Comparison of ENCODE assay signal across 8 mouse cellular contexts in genomic region chr8:84660819-84661457, GRCm38 (mm10). TPM values are rescaled to one million over a fixed set of nuclear protein-coding genes. Genes with fewer than 3 reads are reported as not detected.
A peak's percentile ranks its signal among the peaks of the same experiment; 100 is the strongest.
DNase-seq lines count a peak whose midpoint lies in the region; ATAC-seq lines count a peak whose summit lies in the region.

No protein-coding gene starts in this region.

- H3K36me3 ChIP-seq in forebrain, embryonic 15.5 days: no peaks in the 10 kb centered on the region
- H3K36me3 ChIP-seq in hindbrain, embryonic 16.5 days (ENCODE audit: control insufficient read depth, insufficient read depth, low read length): no peaks in the 10 kb centered on the region
- H3K36me3 ChIP-seq in liver, embryonic 12.5 days: no peaks in the 10 kb centered on the region
- H3K36me3 ChIP-seq in neural tube, embryonic 11.5 days (ENCODE audit: control insufficient read depth, insufficient read depth, low read length): no peaks in the 10 kb centered on the region

- no peaks in the 10 kb centered on the region for H3K27me3 ChIP-seq in forebrain, embryonic 15.5 days
- H3K27me3 ChIP-seq in hindbrain, embryonic 16.5 days (replicated peaks; ENCODE audit: control insufficient read depth, insufficient read depth, low read length): 0 out of 2 replicates have a peak, but pooled peaks cover 2% of the 10 kb centered on the region
- peaks cover 3% of the 10 kb centered on the region for H3K27me3 ChIP-seq in liver, embryonic 12.5 days (replicated peaks)
- no peaks in the 10 kb centered on the region for H3K27me3 ChIP-seq in neural tube, embryonic 11.5 days (ENCODE audit: control insufficient read depth, insufficient read depth, low read length)

- H3K4me2 ChIP-seq in forebrain, embryonic 15.5 days (replicated peaks): peak overlapping the region; percentile 89
- H3K4me2 ChIP-seq in hindbrain, embryonic 16.5 days (ENCODE audit: low read length): peak overlapping the region; percentile 79
- H3K4me2 ChIP-seq in liver, embryonic 12.5 days: peak overlapping the region; percentile 98
- H3K4me2 ChIP-seq in neural tube, embryonic 11.5 days (ENCODE audit: low read depth): peak overlapping the region; percentile 90

- H3K27ac ChIP-seq in forebrain, embryonic 15.5 days (replicated peaks): 0 out of 2 replicates have a peak overlapping the region, but pooled peaks have one; percentile 91
- peak overlapping the region; percentile 25; the same call in 1 of the 2 replicates for H3K27ac ChIP-seq in hindbrain, embryonic 16.5 days (ENCODE audit: low read depth, low read length)
- peak overlapping the region; percentile 98 for H3K27ac ChIP-seq in liver, embryonic 12.5 days
- peak overlapping the region; percentile 75 for H3K27ac ChIP-seq in neural tube, embryonic 11.5 days (ENCODE audit: low read depth, low read length)

- peaks cover 58% of the 10 kb centered on the region for H3K4me1 ChIP-seq in forebrain, embryonic 15.5 days
- H3K4me1 ChIP-seq in hindbrain, embryonic 16.5 days (ENCODE audit: control insufficient read depth, insufficient read depth, low read depth, low read length): peaks cover 49% of the 10 kb centered on the region
- H3K4me1 ChIP-seq in liver, embryonic 12.5 days: peaks cover 78% of the 10 kb centered on the region
- H3K4me1 ChIP-seq in neural tube, embryonic 11.5 days (ENCODE audit: control insufficient read depth, insufficient read depth, low read length): peaks cover 34% of the 10 kb centered on the region

- DNase-seq in 3T3-L1 (ENCODE audit: low read depth, low spot score) (peak; percentile 67), NIH3T3 (ENCODE audit: low read depth) (peak; percentile 62)
- DNase-seq in neural tube, embryonic 11.5 days (ENCODE audit: low spot score): peak; percentile 58
- peak; percentile 92 for DNase-seq in yolk sac, embryonic 10.5 days (ENCODE audit: low spot score)
- no peak for DNase-seq in cerebellum, adult 18-20 months

- WGBS in forebrain, embryonic 15.5 days: 1% methylated on average over 20 of the region's 20 CpGs
- 2% methylated on average over 20 of the region's 20 CpGs for WGBS in hindbrain, embryonic 16.5 days
- WGBS in liver, embryonic 12.5 days (ENCODE audit: insufficient replicate concordance): 1% methylated on average over 20 of the region's 20 CpGs
- under 1% methylated on average over 20 of the region's 20 CpGs for WGBS in neural tube, embryonic 11.5 days

- H3K9ac ChIP-seq in forebrain, embryonic 15.5 days (replicated peaks): peak overlapping the region; percentile 74
- peak overlapping the region; percentile 73 for H3K9ac ChIP-seq in hindbrain, embryonic 16.5 days (ENCODE audit: low read depth, low read length)
- H3K9ac ChIP-seq in liver, embryonic 12.5 days: peak overlapping the region; percentile 92
- H3K9ac ChIP-seq in neural tube, embryonic 11.5 days (ENCODE audit: low read length): peak overlapping the region; percentile 91

- ATAC-seq in forebrain, embryonic 15.5 days (replicated peaks): no peak
- no peak for ATAC-seq in hindbrain, embryonic 16.5 days
- no peak for ATAC-seq in liver, embryonic 12.5 days
- no peak for ATAC-seq in neural tube, embryonic 11.5 days (ENCODE audit: insufficient read depth, low FRiP score, low TSS enrichment)

- H3K4me3 ChIP-seq in forebrain, embryonic 15.5 days: peak overlapping the region; percentile 70
- peak overlapping the region; percentile 67 for H3K4me3 ChIP-seq in hindbrain, embryonic 16.5 days (ENCODE audit: low read length)
- peak overlapping the region; percentile 75 for H3K4me3 ChIP-seq in liver, embryonic 12.5 days
- H3K4me3 ChIP-seq in neural tube, embryonic 11.5 days (ENCODE audit: low read depth, low read length): peak overlapping the region; percentile 91

- H3K9me3 ChIP-seq in forebrain, embryonic 15.5 days: no peaks in the 10 kb centered on the region
- no peaks in the 10 kb centered on the region for H3K9me3 ChIP-seq in hindbrain, embryonic 16.5 days (ENCODE audit: control insufficient read depth, low read length)
- H3K9me3 ChIP-seq in liver, embryonic 12.5 days (replicated peaks): no peaks in the 10 kb centered on the region
- H3K9me3 ChIP-seq in neural tube, embryonic 11.5 days (ENCODE audit: control insufficient read depth, low read length): no peaks in the 10 kb centered on the region

RNA-seq across cellular contexts. Expression of gene Ier2, which starts 1.7 kb away (rescaled TPM):
- 26.0 and 33.4 TPM in 2 replicates for polyA plus RNA-seq in forebrain, embryonic 15.5 days (2015; fragmentation: Nextera tagmentation; extraction: Ambion mirVana)
- 18.2 and 19.6 TPM in 2 replicates for polyA plus RNA-seq in hindbrain, embryonic 16.5 days (2015; fragmentation: Nextera tagmentation; extraction: Ambion mirVana)
- polyA plus RNA-seq in liver, embryonic 12.5 days (2016; fragmentation: Nextera tagmentation; extraction: Ambion mirVana): 36.4 and 37.4 TPM in 2 replicates
- polyA plus RNA-seq in neural tube, embryonic 11.5 days (2014; fragmentation: Nextera tagmentation; extraction: Ambion mirVana): 71.6 and 79.4 TPM in 2 replicates

RNA-seq across cellular contexts. Expression of gene Trmt1, which starts 25.2 kb away (rescaled TPM):
- 62.4 and 64.0 TPM in 2 replicates for polyA plus RNA-seq in forebrain, embryonic 15.5 days (2015; fragmentation: Nextera tagmentation; extraction: Ambion mirVana)
- 66.8 and 71.2 TPM in 2 replicates for polyA plus RNA-seq in hindbrain, embryonic 16.5 days (2015; fragmentation: Nextera tagmentation; extraction: Ambion mirVana)
- 57.3 and 62.0 TPM in 2 replicates for polyA plus RNA-seq in liver, embryonic 12.5 days (2016; fragmentation: Nextera tagmentation; extraction: Ambion mirVana)
- 60.4 and 60.6 TPM in 2 replicates for polyA plus RNA-seq in neural tube, embryonic 11.5 days (2014; fragmentation: Nextera tagmentation; extraction: Ambion mirVana)

RNA-seq across cellular contexts. Expression of gene Nacc1, which starts 26.7 kb away (rescaled TPM):
- 15.5 and 16.4 TPM in 2 replicates for polyA plus RNA-seq in forebrain, embryonic 15.5 days (2015; fragmentation: Nextera tagmentation; extraction: Ambion mirVana)
- 12.4 and 15.5 TPM in 2 replicates for polyA plus RNA-seq in hindbrain, embryonic 16.5 days (2015; fragmentation: Nextera tagmentation; extraction: Ambion mirVana)
- 12.5 and 12.9 TPM in 2 replicates for polyA plus RNA-seq in liver, embryonic 12.5 days (2016; fragmentation: Nextera tagmentation; extraction: Ambion mirVana)
- polyA plus RNA-seq in neural tube, embryonic 11.5 days (2014; fragmentation: Nextera tagmentation; extraction: Ambion mirVana): 26.2 and 27.0 TPM in 2 replicates

RNA-seq across cellular contexts. Expression of gene Lyl1, which starts 40.3 kb away (rescaled TPM):
- polyA plus RNA-seq in forebrain, embryonic 15.5 days (2015; fragmentation: Nextera tagmentation; extraction: Ambion mirVana): 2.1 and 2.5 TPM in 2 replicates
- 2.6 and 3.2 TPM in 2 replicates for polyA plus RNA-seq in hindbrain, embryonic 16.5 days (2015; fragmentation: Nextera tagmentation; extraction: Ambion mirVana)
- 82.3 and 83.1 TPM in 2 replicates for polyA plus RNA-seq in liver, embryonic 12.5 days (2016; fragmentation: Nextera tagmentation; extraction: Ambion mirVana)
- polyA plus RNA-seq in neural tube, embryonic 11.5 days (2014; fragmentation: Nextera tagmentation; extraction: Ambion mirVana): 4.6 and 5.3 TPM in 2 replicates

Comparison
In these comparisons a context has a peak if more than half of its experiments do, and no peak if none do; other contexts are left out.
1. DNase-seq: peak in 3T3-L1 (single experiment), NIH3T3 (single experiment), neural tube, embryonic 11.5 days (single experiment) and yolk sac, embryonic 10.5 days (single experiment); none in cerebellum, adult 18-20 months (0 of 2).
2. H3K27ac ChIP-seq: peak in every context shown above with its lines; median percentile 98 in liver, embryonic 12.5 days; 91 in forebrain, embryonic 15.5 days; 75 in neural tube, embryonic 11.5 days; 25 in hindbrain, embryonic 16.5 days.
3. Peak in every context shown above with its lines, with median percentiles within 50 percentile points of each other: H3K4me2 ChIP-seq, H3K4me3 ChIP-seq and H3K9ac ChIP-seq.